Mouse (Mus musculus) colon, adult 2 months (tissue): ENCODE results near the gene Atad5. TPM values are rescaled to one million over a fixed set of nuclear protein-coding genes. Genes with fewer than 3 reads are reported as not detected.

Source experiments
- polyA plus RNA-seq: library from polyadenylated mRNA; depleted of rRNA; stranded (reverse); fragments of >200 nt; gene quantifications from 2 replicates; pipeline ENCODE4 v1.2.3, GENCODE M21; 2012; rRNA removed

Gene Atad5
- polyA plus RNA-seq: 0.35 and 0.36 TPM in 2 replicates

DNA sequence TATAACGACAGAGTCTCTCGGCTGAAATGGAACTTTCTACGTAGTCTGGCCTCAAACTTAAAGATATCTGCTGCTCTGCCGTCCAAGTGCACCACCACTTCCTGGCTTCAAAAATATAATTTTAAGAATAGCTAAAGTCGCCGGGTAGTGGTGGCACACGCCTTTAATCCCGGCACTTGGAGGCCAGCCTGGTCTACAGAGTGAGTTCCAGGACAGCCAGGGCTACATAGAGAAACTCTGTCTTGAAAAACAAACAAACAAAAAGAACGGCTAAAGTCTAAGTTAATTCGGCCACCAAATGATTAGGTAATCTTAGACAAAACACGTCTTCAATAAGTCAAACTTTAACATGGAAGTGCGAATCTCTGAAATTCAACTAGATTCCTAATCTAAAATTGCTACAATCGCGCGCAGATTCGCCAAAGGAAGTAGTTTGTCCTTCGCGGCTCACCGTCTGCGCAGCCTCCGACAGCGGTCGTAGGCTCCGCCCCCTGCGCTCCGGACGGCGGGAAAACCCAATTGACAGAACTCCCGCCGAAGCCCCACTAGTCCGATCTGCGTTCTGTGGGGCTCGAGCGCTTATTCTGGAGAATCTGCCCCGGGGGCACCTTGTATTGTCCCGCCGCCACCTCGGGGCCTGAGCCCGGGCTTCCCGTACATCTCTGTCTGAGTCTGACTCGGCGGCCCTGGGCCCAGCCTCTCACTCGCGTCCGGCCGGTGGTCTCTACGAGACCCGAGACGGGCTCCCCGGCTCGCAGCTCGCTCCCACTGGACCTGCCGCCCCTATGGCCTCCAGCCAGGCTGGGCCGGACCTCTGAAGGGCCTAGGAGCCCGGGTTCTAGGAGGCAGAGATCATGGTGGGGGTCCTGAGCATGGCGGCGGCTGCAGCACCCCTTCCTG lies at the start of gene Atad5:
Gene Atad5, plus strand, starts transcription at position 484 of the 900 bp plus-strand sequence.

GRCm38 (mm10) chr11:80080826-80081728 lies 8.1 kb upstream of the Atad5 start, which contains the start of gene Crlf3:
TSS of gene Crlf3 (minus strand) at chr11:80080991.

GRCm38 (mm10) chr11:80141825-80142521 lies 52.8 kb downstream of the Atad5 start, which contains the start of gene Tefm:
TSS of gene Tefm (minus strand) at chr11:80142175.

GRCm38 (mm10) chr11:80153857-80154495 lies 64.8 kb downstream of the Atad5 start, which contains the start of gene Adap2:
TSS of gene Adap2 (plus strand) at chr11:80154105.

GRCm38 (mm10) chr11:80183705-80184255 lies 94.6 kb downstream of the Atad5 start, which contains the start of gene Rnf135:
TSS of gene Rnf135 (plus strand) at chr11:80183851.

Other genes with a start within 250 kb of the Atad5 start
- 2.4 and 2.7 TPM in 2 replicates for gene Utp6, start 127.0 kb upstream of the Atad5 start, polyA plus RNA-seq
- gene Suz12, start 96.3 kb upstream of the Atad5 start, polyA plus RNA-seq: 2.2 and 2.7 TPM in 2 replicates
- 5.2 and 5.8 TPM in 2 replicates for gene Crlf3, start 8.4 kb upstream of the Atad5 start, polyA plus RNA-seq
- gene Tefm, start 52.8 kb downstream of the Atad5 start, polyA plus RNA-seq: 2.5 and 3.3 TPM in 2 replicates
- 6.4 and 8.2 TPM in 2 replicates for gene Adap2, start 64.7 kb downstream of the Atad5 start, polyA plus RNA-seq
- gene Rnf135, start 94.5 kb downstream of the Atad5 start, polyA plus RNA-seq: 6.6 and 7.1 TPM in 2 replicates
- gene Rhot1, start 119.6 kb downstream of the Atad5 start, polyA plus RNA-seq: 4.0 and 5.0 TPM in 2 replicates
- gene Rhbdl3, start 211.5 kb downstream of the Atad5 start, polyA plus RNA-seq: 5.1 and 5.9 TPM in 2 replicates